Mouse (Mus musculus): ENCODE measurements around the gene Nradd.

The Nradd gene

GRCm38 (mm10) chr9:110611471-110611870 lies 12.8 kb downstream of the Nradd start:
- DNase-seq (ENCODE audit: low spot score in 2 of 2): no peak

DNA sequence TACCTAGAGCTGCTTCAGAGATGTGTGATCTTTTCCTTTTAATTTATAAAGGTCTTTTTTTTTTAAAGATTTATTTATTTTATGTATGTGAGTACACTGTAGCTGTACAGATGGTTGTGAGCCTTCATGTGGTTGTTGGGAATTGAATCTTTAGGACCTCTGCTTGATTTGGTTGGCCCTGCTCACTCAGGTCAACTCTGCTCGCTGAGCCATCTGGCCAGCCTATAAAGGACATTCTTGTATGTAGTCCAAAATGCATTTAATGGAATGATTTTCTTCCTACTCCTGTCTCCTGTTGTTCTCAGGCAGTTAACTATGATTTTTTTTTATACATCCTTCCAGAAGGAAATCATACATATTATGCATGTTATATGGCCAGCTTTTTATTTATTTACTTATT lies 40.7 kb downstream of the Nradd start:
- no peak for DNase-seq (ENCODE audit: low spot score in 2 of 2)

DNA sequence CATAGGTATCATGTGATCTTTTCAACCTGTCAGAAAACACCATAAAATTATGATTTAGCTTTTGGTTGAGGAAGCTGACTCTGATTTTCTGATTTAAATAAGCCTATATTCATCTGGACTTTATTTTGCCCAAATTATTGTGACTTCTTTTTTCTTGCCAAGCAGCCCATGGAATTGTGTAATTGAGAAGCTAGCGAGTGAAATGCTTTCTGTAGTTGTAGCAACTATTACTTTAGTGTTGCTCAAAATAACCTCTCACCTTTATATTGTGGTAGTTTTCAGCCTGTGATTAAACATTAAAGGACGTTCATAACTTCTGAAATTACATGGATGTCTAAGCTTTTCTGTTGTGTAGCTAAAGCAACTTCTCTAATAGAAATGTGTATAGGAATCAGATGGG lies 42.1 kb downstream of the Nradd start:
- no peak for DNase-seq (ENCODE audit: low spot score in 2 of 2)
